Mouse (Mus musculus): ENCODE results near the gene Alb.

Gene Alb

GRCm38 (mm10) chr5:90460619-90461018, at the start of gene Alb:
Alb (plus strand) TSS chr5:90460897.
- no peak for DNase-seq (ENCODE audit: low spot score in 2 of 2)

GRCm38 (mm10) chr5:90414142-90414924, 46.4 kb upstream of the Alb start:
- DNase-seq (ENCODE audit: low spot score in 2 of 2), result no peak

- DNase-seq (ENCODE audit: low spot score in 2 of 2), result no peak
Observed at GRCm38 (mm10) chr5:90414925-90415295, 45.8 kb upstream of the Alb start.

DNA sequence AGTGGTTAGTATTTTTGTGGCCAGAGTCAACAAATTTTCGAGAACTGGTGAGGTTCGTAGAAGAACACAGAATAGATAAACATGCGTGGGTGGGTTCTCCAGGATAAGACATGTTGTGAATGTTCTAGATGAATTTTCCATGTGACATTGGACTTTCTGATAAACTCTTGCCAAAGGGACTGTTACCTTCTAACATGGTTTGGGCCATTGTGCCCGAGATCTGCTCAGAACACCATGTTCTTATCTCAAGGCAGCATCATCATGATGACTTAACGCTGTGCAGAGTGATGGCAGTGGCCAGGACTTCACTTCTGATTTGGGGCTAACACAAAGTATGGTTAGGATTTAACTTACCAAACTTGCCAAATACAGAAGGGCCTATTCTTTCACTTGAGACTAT, 36.1 kb upstream of the Alb start:
- no peak for DNase-seq (ENCODE audit: low spot score in 2 of 2)

DNA sequence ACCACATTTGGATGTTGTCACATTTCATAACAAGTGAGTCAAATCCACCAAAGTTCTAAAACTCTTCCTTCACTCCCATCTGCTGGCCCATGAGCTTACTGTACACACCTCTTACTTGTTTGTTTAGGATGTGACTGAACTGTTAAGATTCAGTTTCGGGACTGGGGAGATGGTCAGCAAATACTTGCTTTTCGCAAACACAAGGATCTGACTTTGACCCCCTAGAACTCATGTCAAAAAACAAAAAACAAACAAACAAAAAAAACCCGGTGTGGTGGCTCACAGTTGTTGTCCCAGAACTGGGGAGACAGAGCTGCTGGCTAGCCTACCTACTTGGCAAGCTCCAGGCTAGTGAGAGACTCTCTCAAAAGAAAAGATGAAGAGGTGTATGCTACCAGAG, 35.5 kb upstream of the Alb start:
- DNase-seq (ENCODE audit: low spot score in 2 of 2), result no peak

DNA sequence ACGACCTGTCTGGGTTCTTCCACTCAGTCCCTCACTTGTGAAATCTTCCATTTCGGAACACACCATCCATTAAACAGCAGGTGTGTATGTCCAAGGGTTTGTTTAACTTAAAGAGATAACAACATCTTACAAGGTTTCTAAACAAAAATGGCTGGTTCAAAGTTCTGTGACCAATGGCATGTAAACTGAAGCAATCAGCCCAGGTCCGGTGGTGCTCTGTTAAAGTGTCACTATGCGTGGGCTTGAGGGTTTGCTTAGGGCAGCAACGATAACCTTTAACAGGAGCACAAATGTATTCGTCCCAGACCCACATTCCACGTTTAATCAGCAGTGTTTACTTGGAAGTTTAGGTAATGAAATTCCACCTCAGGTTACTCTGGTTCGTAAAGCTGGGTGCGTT, 29.6 kb upstream of the Alb start:
- no peak for DNase-seq (ENCODE audit: low spot score in 2 of 2)

- DNase-seq (ENCODE audit: low spot score in 2 of 2), result no peak
Observed at GRCm38 (mm10) chr5:90439157-90439556, 21.5 kb upstream of the Alb start.

DNA sequence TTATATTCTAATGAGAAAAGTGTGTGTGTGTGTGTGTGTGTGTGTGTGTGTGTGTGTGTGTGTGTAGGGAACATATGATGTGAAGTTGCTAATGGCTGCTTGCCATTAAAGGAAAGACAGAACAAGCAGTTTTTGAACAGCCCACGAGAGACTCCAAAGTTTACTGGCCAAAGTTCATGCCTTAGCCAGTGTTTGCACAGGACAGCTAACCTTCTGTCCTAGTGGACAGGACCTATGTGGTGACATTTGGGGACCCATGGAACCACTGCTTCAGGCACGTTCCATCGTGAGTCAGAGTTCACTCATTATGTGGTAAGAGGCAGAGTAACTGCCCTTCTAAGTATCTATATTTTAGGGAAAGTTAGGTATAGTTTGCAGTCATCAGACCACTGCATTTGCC, 13.1 kb upstream of the Alb start:
- DNase-seq (ENCODE audit: low spot score in 2 of 2), result no peak

GRCm38 (mm10) chr5:90449961-90450360, 10.7 kb upstream of the Alb start:
- DNase-seq (ENCODE audit: low spot score in 2 of 2), result no peak

DNA sequence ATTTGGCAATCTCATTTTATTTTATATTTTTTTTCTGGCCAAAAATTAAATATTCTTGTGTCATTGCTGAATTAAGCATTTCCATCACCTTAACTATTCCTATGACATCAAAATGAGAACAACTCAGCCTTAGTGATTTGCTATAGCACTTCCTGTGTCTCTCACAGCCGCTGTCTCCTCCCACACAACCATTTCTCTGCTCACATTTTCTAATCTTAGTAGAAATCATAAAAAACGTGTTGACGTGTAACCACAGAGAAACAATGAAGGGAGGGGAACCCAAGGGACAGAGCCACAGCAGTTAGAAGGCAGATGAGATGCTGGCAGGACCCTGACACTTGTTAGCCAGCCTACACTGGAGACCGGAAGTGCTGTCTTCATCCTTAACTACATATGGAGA, 8.0 kb upstream of the Alb start:
- DNase-seq (ENCODE audit: low spot score in 2 of 2), result peak; percentile 3 to 16

DNA sequence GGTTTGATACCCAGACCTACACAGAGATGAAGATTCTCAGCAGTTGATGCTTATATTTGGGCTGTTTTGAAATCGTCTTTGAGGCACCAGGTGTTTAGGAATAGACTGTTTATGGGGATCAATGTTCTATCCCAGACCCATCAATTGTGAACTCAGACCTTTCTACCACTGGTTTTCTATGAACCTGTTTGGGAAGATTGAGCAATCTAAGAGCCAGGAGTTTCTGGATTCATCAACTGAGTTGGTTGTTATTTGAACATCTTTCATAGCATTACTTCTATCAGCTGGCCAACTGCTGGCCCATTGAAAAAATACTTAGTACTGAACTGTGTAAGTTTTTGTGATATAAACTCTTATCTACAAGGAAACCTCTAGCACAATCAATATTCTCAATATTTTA, 3.5 kb upstream of the Alb start:
- DNase-seq (ENCODE audit: low spot score in 2 of 2), result no peak

- DNase-seq (ENCODE audit: low spot score in 2 of 2), result no peak
Observed at GRCm38 (mm10) chr5:90458727-90459126, 2.0 kb upstream of the Alb start.

GRCm38 (mm10) chr5:90466806-90467205, 6.1 kb downstream of the Alb start:
- DNase-seq (ENCODE audit: low spot score in 2 of 2), result no peak

GRCm38 (mm10) chr5:90467245-90467644, 6.5 kb downstream of the Alb start:
- DNase-seq (ENCODE audit: low spot score in 2 of 2), result no peak

- DNase-seq (ENCODE audit: low spot score in 2 of 2), result no peak
Observed at GRCm38 (mm10) chr5:90470836-90471235, 10.1 kb downstream of the Alb start.

DNA sequence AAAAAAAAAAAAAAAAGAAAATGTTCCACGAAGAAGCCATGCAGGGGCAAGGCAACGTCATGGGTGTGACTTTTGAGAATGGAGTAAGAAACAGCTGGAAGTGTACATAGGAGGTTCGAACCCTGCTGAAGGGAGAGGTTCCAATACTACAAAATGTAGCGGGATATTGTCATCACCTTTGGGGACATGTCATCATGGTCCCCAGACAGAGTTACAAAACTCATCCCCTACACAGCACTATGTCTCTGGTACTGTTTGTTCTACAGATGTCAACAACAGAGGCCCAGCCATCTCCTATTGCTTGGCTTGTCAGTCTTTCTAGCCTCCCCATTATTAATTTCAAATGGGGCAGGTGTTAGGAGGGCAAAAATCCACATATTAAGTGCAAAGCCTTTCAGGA, 13.2 kb downstream of the Alb start:
- DNase-seq (ENCODE audit: low spot score in 2 of 2), result no peak

DNA sequence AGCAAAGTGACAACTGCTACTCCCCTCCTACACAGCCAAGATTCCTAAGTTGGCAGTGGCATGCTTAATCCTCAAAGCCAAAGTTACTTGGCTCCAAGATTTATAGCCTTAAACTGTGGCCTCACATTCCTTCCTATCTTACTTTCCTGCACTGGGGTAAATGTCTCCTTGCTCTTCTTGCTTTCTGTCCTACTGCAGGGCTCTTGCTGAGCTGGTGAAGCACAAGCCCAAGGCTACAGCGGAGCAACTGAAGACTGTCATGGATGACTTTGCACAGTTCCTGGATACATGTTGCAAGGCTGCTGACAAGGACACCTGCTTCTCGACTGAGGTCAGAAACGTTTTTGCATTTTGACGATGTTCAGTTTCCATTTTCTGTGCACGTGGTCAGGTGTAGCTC, 13.7 kb downstream of the Alb start:
- DNase-seq (ENCODE audit: low spot score in 2 of 2), result no peak

GRCm38 (mm10) chr5:90476741-90477140, 16.0 kb downstream of the Alb start:
- no peak for DNase-seq (ENCODE audit: low spot score in 2 of 2)

DNA sequence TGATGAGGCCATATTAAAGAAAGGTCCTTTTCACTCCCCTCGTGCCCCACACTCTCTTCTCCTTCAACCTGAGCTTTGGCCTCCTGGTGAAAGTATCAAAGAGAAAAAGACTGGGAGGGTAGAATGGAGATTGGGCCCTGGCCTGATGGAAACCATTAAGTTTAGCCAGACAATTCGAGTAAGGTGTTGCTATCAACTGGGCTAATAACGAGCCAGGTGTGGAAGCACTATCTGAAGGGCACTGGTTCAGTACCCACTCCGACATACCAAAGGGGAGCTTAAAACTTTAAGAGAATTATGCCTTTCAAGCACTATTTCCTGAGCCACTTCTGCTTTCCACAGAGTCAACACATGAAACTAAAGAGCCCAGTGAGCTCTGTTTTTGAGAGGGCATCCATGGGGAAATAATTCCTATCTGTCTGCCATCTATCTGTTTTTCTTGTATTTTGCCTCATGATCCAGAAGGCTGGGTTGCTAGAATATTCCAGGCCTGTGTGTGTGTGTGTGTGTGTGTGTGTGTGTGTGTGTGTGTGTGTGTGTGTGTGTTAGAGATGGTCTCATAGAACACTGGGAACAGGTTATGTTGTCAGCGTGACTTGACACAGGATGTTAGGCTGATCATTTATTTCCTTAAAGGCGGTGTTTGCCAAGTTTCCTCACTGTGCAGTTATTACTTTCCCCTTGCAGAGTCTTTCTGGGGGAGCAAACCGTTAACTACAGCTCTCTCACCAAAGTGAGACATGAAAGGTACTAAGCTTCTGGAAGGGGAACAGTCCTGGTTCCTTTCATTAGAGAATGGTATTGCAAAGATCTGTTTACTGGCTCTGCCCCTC, 16.8 kb downstream of the Alb start:
- DNase-seq (ENCODE audit: low spot score in 2 of 2), result no peak

GRCm38 (mm10) chr5:90478886-90479285, 18.2 kb downstream of the Alb start:
- no peak for DNase-seq (ENCODE audit: low spot score in 2 of 2)

DNA sequence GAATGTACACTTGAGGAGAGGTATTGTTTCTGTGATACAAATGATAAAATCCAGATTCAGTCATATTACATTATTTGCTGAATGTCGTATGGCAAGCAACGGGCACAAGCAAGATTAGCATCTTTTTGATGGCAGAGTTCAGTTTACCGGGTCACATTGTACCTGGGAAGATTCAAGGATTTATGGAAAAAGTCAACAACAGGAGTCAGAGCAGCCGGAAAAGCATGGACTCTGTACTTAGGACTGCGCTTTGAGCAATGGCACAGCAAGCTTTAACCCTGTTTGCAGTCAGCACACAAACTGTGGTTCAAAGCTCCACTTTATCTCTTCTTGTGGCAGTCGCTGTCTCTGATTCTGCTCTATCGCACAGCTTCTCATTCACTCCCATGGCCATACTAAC, 24.9 kb downstream of the Alb start:
- DNase-seq (ENCODE audit: low spot score in 2 of 2), result no peak

DNA sequence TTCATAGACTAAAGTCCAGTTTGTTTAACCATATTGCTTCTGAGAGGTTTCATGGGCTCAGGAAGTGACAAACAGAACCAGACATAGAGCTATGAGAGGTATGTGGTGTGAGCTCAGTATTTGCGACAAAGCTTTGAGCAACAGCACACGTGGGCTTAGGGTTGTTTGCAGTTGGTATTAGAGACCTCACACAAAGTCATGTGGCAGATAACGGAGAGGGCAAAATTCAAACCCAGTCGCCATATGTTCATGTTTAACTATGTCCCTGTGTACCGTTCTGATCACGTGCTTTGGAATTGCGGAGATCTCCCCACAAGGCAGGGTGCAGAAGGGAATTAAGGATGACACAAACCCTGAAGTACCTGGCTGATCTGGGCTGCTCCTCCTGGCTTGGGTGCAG, 27.6 kb downstream of the Alb start:
- no peak for DNase-seq (ENCODE audit: low spot score in 2 of 2)

- DNase-seq (ENCODE audit: low spot score in 2 of 2), result no peak
Observed at GRCm38 (mm10) chr5:90490518-90490917, 29.8 kb downstream of the Alb start, which contains the start of gene Afp. Afp (plus strand) TSS chr5:90490737.
